Mouse (Mus musculus) bone marrow macrophage, adult 2 months (primary cell): Measurements from ENCODE around the gene Acss3. TPM values are rescaled to one million over a fixed set of nuclear protein-coding genes. Genes with fewer than 3 reads are reported as not detected.

Experiments
- H3K27ac ChIP-seq: 2 replicates; pipeline ENCODE4 v1.5.1; 2012; ENCODE audit warnings: low read depth, low read length; ENCODE audit not compliant: insufficient read depth
- H3K4me1 ChIP-seq: 2 replicates; pipeline ENCODE4 v1.6.1; 2012; ENCODE audit warnings: low read length; ENCODE audit not compliant: control insufficient read depth, insufficient read depth
- H3K4me3 ChIP-seq: 2 replicates; pipeline ENCODE4 v1.5.1; 2012; ENCODE audit warnings: mild to moderate bottlenecking, low read length, moderate library complexity; ENCODE audit not compliant: insufficient read depth
- CTCF ChIP-seq: IDR thresholded peaks from 2 replicates; pipeline ENCODE4 v1.5.1; 2012; ENCODE audit warnings: low read depth, mild to moderate bottlenecking, low read length, moderate library complexity
- POLR2A ChIP-seq: IDR thresholded peaks from 2 replicates; pipeline ENCODE4 v1.6.1; 2012; ENCODE audit warnings: mild to moderate bottlenecking, low read depth, low read length, borderline replicate concordance
- polyA plus RNA-seq: library from polyadenylated mRNA; stranded (reverse); fragments of >200 nt; gene quantifications from 2 replicates; pipeline ENCODE4 v1.2.4, GENCODE M21; 2012; ENCODE audit not compliant: missing spikeins, insufficient read depth, insufficient read length

The Acss3 gene
- polyA plus RNA-seq, 1 experiment: not detected

- H3K4me3 ChIP-seq: no peak overlapping the region
- TF ChIP-seq CTCF: no peak
- TF ChIP-seq POLR2A: no peak
- H3K4me1 ChIP-seq: no peaks in the 10 kb centered on the region
- H3K27ac ChIP-seq: no peak overlapping the region
Observed at GRCm38 (mm10) chr10:107021118-107021517, 102.3 kb downstream of the Acss3 start.

GRCm38 (mm10) chr10:107011142-107011541, 112.3 kb downstream of the Acss3 start:
- no peak for TF ChIP-seq POLR2A
- TF ChIP-seq CTCF: no peak
- Histone ChIP-seq H3K4me3 (no peak overlapping the region), H3K4me1 (no peaks in the 10 kb centered on the region)

GRCm38 (mm10) chr10:106998052-106998625, 125.3 kb downstream of the Acss3 start:
- TF ChIP-seq CTCF (no peak), POLR2A (no peak)
- Histone ChIP-seq H3K4me1 (no peaks in the 10 kb centered on the region), H3K4me3 (no peak overlapping the region), H3K27ac (no peak overlapping the region)

More at GRCm38 (mm10) chr10:107011142-107011541, 112.3 kb downstream of the Acss3 start:
- no peak overlapping the region for H3K27ac ChIP-seq

- TF ChIP-seq CTCF (no peak), POLR2A (no peak)
- no peak overlapping the region for H3K27ac ChIP-seq
- no peak overlapping the region for H3K4me3 ChIP-seq
- H3K4me1 ChIP-seq: no peaks in the 10 kb centered on the region
Observed at GRCm38 (mm10) chr10:106989478-106989877, 134.0 kb downstream of the Acss3 start.

- TF ChIP-seq POLR2A: no peak
- no peak for TF ChIP-seq CTCF
- H3K4me1 ChIP-seq: no peaks in the 10 kb centered on the region
- H3K27ac ChIP-seq: no peak overlapping the region
- H3K4me3 ChIP-seq: no peak overlapping the region
Observed at GRCm38 (mm10) chr10:106975193-106976141, 148.0 kb downstream of the Acss3 start.

- TF ChIP-seq POLR2A: no peak
- TF ChIP-seq CTCF: no peak
- Histone ChIP-seq H3K27ac (no peak overlapping the region), H3K4me1 (no peaks in the 10 kb centered on the region)
Observed at GRCm38 (mm10) chr10:106959026-106959425, 164.4 kb downstream of the Acss3 start.

GRCm38 (mm10) chr10:106941380-106941779, 182.1 kb downstream of the Acss3 start:
- H3K4me3 ChIP-seq: no peak overlapping the region
- H3K27ac ChIP-seq: no peak overlapping the region
- TF ChIP-seq CTCF: no peak
- no peak for TF ChIP-seq POLR2A
- no peaks in the 10 kb centered on the region for H3K4me1 ChIP-seq

More at GRCm38 (mm10) chr10:106959026-106959425, 164.4 kb downstream of the Acss3 start:
- H3K4me3 ChIP-seq: no peak overlapping the region

- Histone ChIP-seq H3K27ac (no peak overlapping the region), H3K4me1 (no peaks in the 10 kb centered on the region), H3K4me3 (no peak overlapping the region)
- no peak for TF ChIP-seq POLR2A
- TF ChIP-seq CTCF: no peak
Observed at GRCm38 (mm10) chr10:106939441-106939840, 184.0 kb downstream of the Acss3 start.

GRCm38 (mm10) chr10:106938851-106939250, 184.6 kb downstream of the Acss3 start:
- no peak overlapping the region for H3K4me3 ChIP-seq
- no peaks in the 10 kb centered on the region for H3K4me1 ChIP-seq
- H3K27ac ChIP-seq: no peak overlapping the region
- TF ChIP-seq CTCF (no peak), POLR2A (no peak)

GRCm38 (mm10) chr10:106936996-106937395, 186.5 kb downstream of the Acss3 start:
- no peak overlapping the region for H3K27ac ChIP-seq
- H3K4me1 ChIP-seq: no peaks in the 10 kb centered on the region
- TF ChIP-seq POLR2A: no peak
- no peak for TF ChIP-seq CTCF
- no peak overlapping the region for H3K4me3 ChIP-seq
